Mouse (Mus musculus): ENCODE measurements around the gene Zfp663. TPM values are rescaled to one million over a fixed set of nuclear protein-coding genes. Genes with fewer than 3 reads are reported as not detected.

Zfp663 gene
- total and polyA plus RNA-seq, 2 experiments from 2014 or later, result 0.47 to 2.3 TPM

DNA sequence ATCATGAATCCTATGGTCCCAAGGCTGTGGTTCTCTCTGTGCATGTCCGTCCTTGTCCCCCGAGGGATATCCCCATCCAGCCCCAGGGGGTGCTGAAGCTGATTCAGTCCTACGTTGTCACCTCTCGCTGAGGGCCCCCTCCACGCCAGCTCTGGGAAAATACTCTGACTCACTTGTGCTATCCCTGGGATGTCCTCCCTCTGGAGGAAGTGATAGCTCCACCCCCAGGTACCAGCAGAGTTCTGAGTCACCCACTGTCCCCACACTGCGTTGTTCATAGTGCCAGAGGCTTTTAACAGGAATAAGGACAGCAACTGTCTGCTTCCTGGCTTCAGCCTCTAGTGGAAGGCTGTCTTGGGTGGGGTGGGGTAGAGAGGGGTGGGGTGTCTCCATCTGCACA, 36.8 kb upstream of the Zfp663 start:
- DNase-seq (ENCODE audit: low spot score), result no peak
- ATAC-seq, result no peak
- 70% methylated on average over 6 of the region's 6 CpGs for WGBS
- Histone ChIP-seq H3K4me2 (ENCODE audit: low read depth, low read length) (no peak overlapping the region), H3K27me3 (ENCODE audit: insufficient read depth, low read length) (no peaks in the 10 kb centered on the region), H3K36me3 (ENCODE audit: insufficient read depth, low read length) (no peaks in the 10 kb centered on the region), H3K9me3 (ENCODE audit: low read length) (no peaks in the 10 kb centered on the region), H3K27ac (no peak overlapping the region), H3K4me3 (ENCODE audit: low read length) (no peak overlapping the region), H3K4me1 (ENCODE audit: insufficient read depth, low read length) (no peaks in the 10 kb centered on the region), H3K9ac (replicated peaks; ENCODE audit: low read length) (no peak overlapping the region)
- TF ChIP-seq CTCF (IDR thresholded peaks at IDR 0.05; ENCODE audit: low read depth), result no peak

DNA sequence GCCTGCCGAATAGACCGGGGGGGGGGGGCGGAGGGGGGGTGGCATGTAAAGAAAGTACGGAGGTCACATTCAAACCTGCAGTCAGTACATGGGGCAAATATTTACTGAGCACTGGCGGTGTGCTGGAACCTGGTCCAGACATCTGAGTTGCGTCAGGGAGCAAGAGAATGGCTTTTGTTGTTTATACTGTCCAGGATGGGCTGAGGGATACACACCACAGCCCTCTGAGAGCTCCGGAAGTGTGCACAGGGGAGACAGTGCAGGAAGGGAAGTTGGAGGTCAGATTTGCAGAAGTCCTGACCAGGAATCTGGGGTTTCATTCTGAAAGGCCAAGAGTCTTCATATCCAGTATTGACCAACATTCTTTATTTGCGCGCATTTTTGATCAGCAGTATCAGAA, 36.4 kb upstream of the Zfp663 start:
- H3K4me2 ChIP-seq (ENCODE audit: low read depth, low read length), result no peak overlapping the region
- no peaks in the 10 kb centered on the region for H3K36me3 ChIP-seq (ENCODE audit: insufficient read depth, low read length)
- DNase-seq (ENCODE audit: low spot score) (no peak), ATAC-seq (no peak)
- no peak overlapping the region for H3K4me3 ChIP-seq (ENCODE audit: low read length)
- no peak for TF ChIP-seq CTCF (IDR thresholded peaks at IDR 0.05; ENCODE audit: low read depth)
- H3K4me1 ChIP-seq (ENCODE audit: insufficient read depth, low read length), result no peaks in the 10 kb centered on the region
- no peaks in the 10 kb centered on the region for H3K27me3 ChIP-seq (ENCODE audit: insufficient read depth, low read length)
- no peak overlapping the region for H3K9ac ChIP-seq (replicated peaks; ENCODE audit: low read length)
- H3K27ac ChIP-seq, result no peak overlapping the region
- no peaks in the 10 kb centered on the region for H3K9me3 ChIP-seq (ENCODE audit: low read length)
- WGBS, result 72% methylated on average over 9 of the region's 9 CpGs

- Histone ChIP-seq H3K4me2 (ENCODE audit: low read depth, low read length) (no peak overlapping the region), H3K4me1 (ENCODE audit: insufficient read depth, low read length) (no peaks in the 10 kb centered on the region), H3K27ac (no peak overlapping the region), H3K9me3 (ENCODE audit: low read length) (no peaks in the 10 kb centered on the region), H3K27me3 (ENCODE audit: insufficient read depth, low read length) (no peaks in the 10 kb centered on the region), H3K36me3 (ENCODE audit: insufficient read depth, low read length) (no peaks in the 10 kb centered on the region), H3K9ac (replicated peaks; ENCODE audit: low read length) (no peak overlapping the region), H3K4me3 (ENCODE audit: low read length) (no peak overlapping the region)
- TF ChIP-seq CTCF (IDR thresholded peaks at IDR 0.05; ENCODE audit: low read depth), result no peak
- DNase-seq (ENCODE audit: low spot score) (peak; percentile 31), ATAC-seq (peak; percentile 30; the same call in 1 of the 2 replicates)
- WGBS, result 61% methylated on average over 15 of the region's 15 CpGs
Observed at GRCm38 (mm10) chr2:165398164-165398785, 29.7 kb upstream of the Zfp663 start.

DNA sequence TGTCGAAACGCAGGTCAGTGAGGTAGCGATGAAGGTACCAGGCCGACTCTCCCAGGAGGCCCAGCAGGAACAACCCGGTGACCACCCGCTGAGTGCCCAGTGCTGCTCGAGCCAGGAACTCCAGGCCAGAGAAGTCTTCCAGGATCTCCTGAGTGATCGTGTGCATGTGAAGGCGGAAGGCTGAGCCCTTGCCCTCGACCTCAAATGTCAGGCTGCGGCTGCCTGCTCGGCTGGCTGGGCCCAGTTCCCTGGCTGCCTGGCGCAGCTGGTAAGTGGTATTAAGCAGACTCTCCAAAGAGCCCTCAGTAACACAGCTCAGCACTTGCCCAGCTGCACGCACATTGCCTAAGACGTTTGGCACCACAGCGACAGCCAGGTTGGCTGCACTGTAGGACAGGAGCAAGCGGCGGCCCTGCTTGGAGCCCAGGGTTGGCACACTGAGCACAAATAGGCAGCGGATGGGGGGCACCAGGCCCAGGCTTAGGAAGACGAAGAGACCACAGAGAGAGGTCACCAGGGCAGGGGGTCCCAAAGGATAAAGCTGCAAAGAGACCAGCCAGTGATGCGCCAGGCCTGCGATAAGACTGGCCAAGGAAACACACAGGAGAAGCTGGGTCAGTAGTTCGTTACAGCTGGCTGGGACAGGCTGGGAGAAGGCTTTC, 29.1 kb upstream of the Zfp663 start:
- no peaks in the 10 kb centered on the region for H3K36me3 ChIP-seq (ENCODE audit: insufficient read depth, low read length)
- no peak overlapping the region for H3K4me3 ChIP-seq (ENCODE audit: low read length)
- 47% methylated on average over 23 of the region's 23 CpGs for WGBS
- H3K9me3 ChIP-seq (ENCODE audit: low read length), result no peaks in the 10 kb centered on the region
- DNase-seq (ENCODE audit: low spot score), result peak; percentile 33
- H3K27ac ChIP-seq, result no peak overlapping the region
- TF ChIP-seq CTCF (IDR thresholded peaks at IDR 0.05; ENCODE audit: low read depth), result no peak
- H3K27me3 ChIP-seq (ENCODE audit: insufficient read depth, low read length), result no peaks in the 10 kb centered on the region
- ATAC-seq, result peak; percentile 66
- no peak overlapping the region for H3K4me2 ChIP-seq (ENCODE audit: low read depth, low read length)
- H3K9ac ChIP-seq (replicated peaks; ENCODE audit: low read length), result no peak overlapping the region
- no peaks in the 10 kb centered on the region for H3K4me1 ChIP-seq (ENCODE audit: insufficient read depth, low read length)

- 44% methylated on average over 20 of the region's 20 CpGs for WGBS
- TF ChIP-seq CTCF (IDR thresholded peaks at IDR 0.05; ENCODE audit: low read depth), result no peak
- Histone ChIP-seq H3K27ac (no peak overlapping the region), H3K36me3 (ENCODE audit: insufficient read depth, low read length) (no peaks in the 10 kb centered on the region), H3K27me3 (ENCODE audit: insufficient read depth, low read length) (no peaks in the 10 kb centered on the region), H3K4me3 (ENCODE audit: low read length) (no peak overlapping the region), H3K4me2 (ENCODE audit: low read depth, low read length) (no peak overlapping the region), H3K9ac (replicated peaks; ENCODE audit: low read length) (no peak overlapping the region), H3K9me3 (ENCODE audit: low read length) (no peaks in the 10 kb centered on the region), H3K4me1 (ENCODE audit: insufficient read depth, low read length) (no peaks in the 10 kb centered on the region)
- no peak for DNase-seq (ENCODE audit: low spot score)
- ATAC-seq, result no peak; the same call in 1 of the 2 replicates
Observed at GRCm38 (mm10) chr2:165396831-165397501, 28.4 kb upstream of the Zfp663 start.

DNA sequence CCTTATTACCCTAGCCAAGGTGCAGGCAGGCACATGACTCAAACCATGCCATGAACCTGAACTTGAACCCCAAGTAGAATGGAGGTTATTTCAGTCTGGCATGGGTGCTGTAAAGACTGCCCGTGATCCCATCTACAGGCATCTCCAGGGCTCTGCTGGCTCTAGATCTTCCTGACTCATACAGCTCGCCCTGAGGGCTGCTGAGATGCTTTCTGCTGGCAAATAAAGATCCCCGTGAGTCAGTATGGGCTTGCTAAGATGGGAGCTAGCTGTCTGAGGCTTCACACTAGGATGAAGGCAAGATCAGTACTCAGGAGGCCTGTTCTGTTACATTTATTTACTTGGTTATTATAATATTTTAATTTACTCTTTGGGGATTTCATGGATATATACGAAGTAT, 23.6 kb upstream of the Zfp663 start:
- no peak overlapping the region for H3K4me3 ChIP-seq (ENCODE audit: low read length)
- ATAC-seq (no peak), DNase-seq (ENCODE audit: low spot score) (no peak)
- 79% methylated on average over 4 of the region's 4 CpGs for WGBS
- no peaks in the 10 kb centered on the region for H3K9me3 ChIP-seq (ENCODE audit: low read length)
- no peak overlapping the region for H3K4me2 ChIP-seq (ENCODE audit: low read depth, low read length)
- no peaks in the 10 kb centered on the region for H3K36me3 ChIP-seq (ENCODE audit: insufficient read depth, low read length)
- 0 out of 2 replicates have a peak, but pooled peaks cover 3% of the 10 kb centered on the region for H3K4me1 ChIP-seq (ENCODE audit: insufficient read depth, low read length)
- no peak overlapping the region for H3K9ac ChIP-seq (replicated peaks; ENCODE audit: low read length)
- TF ChIP-seq CTCF (IDR thresholded peaks at IDR 0.05; ENCODE audit: low read depth), result no peak
- no peak overlapping the region for H3K27ac ChIP-seq
- no peaks in the 10 kb centered on the region for H3K27me3 ChIP-seq (ENCODE audit: insufficient read depth, low read length)

Measured in hindbrain, postnatal 0 days (tissue).